Mouse (Mus musculus) embryonic fibroblast, embryonic 13.5 days (primary cell): ENCODE results near the gene Wasf1.

Experiments
- CTCF ChIP-seq: IDR thresholded peaks from 2 replicates; pipeline ENCODE4 v1.5.1; 2011; ENCODE audit warnings: mild to moderate bottlenecking, control low read depth, low read length, moderate library complexity, borderline replicate concordance; ENCODE audit not compliant: insufficient read depth
- POLR2A ChIP-seq: IDR thresholded peaks from 2 replicates; pipeline ENCODE4 v1.6.1; 2011; ENCODE audit warnings: low read depth, mild to moderate bottlenecking, control low read depth, low read length, moderate library complexity

GRCm38 (mm10) chr10:40851138-40851537 lies 32.1 kb upstream of the Wasf1 start:
- TF ChIP-seq CTCF (no peak), POLR2A (no peak)
